Mouse (Mus musculus) stomach, embryonic 14.5 days (tissue): ENCODE measurements at regions not wholly inside any gene's neighbourhood (a gene's known extent, or its start where the extent isn't known, plus 50 kb on each side); places are given as distances from the start of the nearest gene placed in this dataset.

Experiments used
- ATAC-seq: fragments of 200-750 bp; cut with Nextera tagmentation; 2 replicates; pipeline ENCODE4 v1.8.0; 2017; ENCODE audit warnings: low read depth, moderate TSS enrichment; ENCODE audit not compliant: insufficient number of reproducible peaks, insufficient read depth, low FRiP score
- H3K27ac ChIP-seq: fragments of 300-500 bp; sonication (generic); 2 replicates; pipeline ENCODE4 v1.5.1; 2014; ENCODE audit warnings: mild to moderate bottlenecking, low read length, moderate library complexity, mixed read lengths
- H3K27me3 ChIP-seq: fragments of 300-500 bp; sonication (generic); 2 replicates; pipeline ENCODE4 v1.6.1; 2014; ENCODE audit warnings: low read length, control low read depth, mixed read lengths; ENCODE audit not compliant: control insufficient read depth, insufficient read depth
- H3K36me3 ChIP-seq: fragments of 300-500 bp; sonication (generic); 2 replicates; pipeline ENCODE4 v1.6.1; 2014; ENCODE audit warnings: mild to moderate bottlenecking, control low read depth, low read length, moderate library complexity, mixed read lengths; ENCODE audit not compliant: control insufficient read depth, insufficient read depth
- H3K4me1 ChIP-seq: fragments of 300-500 bp; sonication (generic); 2 replicates; pipeline ENCODE4 v1.6.1; 2014; ENCODE audit warnings: low read length, control low read depth, mixed read lengths; ENCODE audit not compliant: control insufficient read depth, insufficient read depth
- H3K4me2 ChIP-seq: fragments of 300-500 bp; sonication (generic); replicated peaks from 2 replicates; pipeline ENCODE4 v1.6.1; 2014; ENCODE audit warnings: low read depth, low read length, control low read depth
- H3K4me3 ChIP-seq: fragments of 300-500 bp; sonication (generic); 2 replicates; pipeline ENCODE4 v1.5.1; 2014; ENCODE audit warnings: low read depth, low read length, control low read depth
- H3K9ac ChIP-seq: fragments of 300-500 bp; sonication (generic); replicated peaks from 2 replicates; pipeline ENCODE4 v1.6.1; 2014; ENCODE audit warnings: low read depth, mild to moderate bottlenecking, control low read depth, low read length, moderate library complexity, mixed read lengths
- H3K9me3 ChIP-seq: fragments of 300-500 bp; sonication (generic); 2 replicates; pipeline ENCODE4 v1.6.1; 2016; ENCODE audit warnings: low read depth, low read length, control low read depth; ENCODE audit not compliant: control insufficient read depth
- WGBS: fragments of 180-500 bp; shearing (Covaris S2); extraction: QIAGEN DNeasy Blood & Tissue Kit; methylation state at CpG from one replicate; pipeline ENCODE4 v1.1.7; 2014; 5-methylcytosine and 5-hydroxymethylcytosine counted together

GRCm38 (mm10) chr14:102731746-102732145 is 250.7 kb downstream of the Kctd12 start:
- Histone ChIP-seq H3K9ac (no peak overlapping the region), H3K27ac (no peak overlapping the region), H3K4me2 (no peak overlapping the region), H3K36me3 (no peaks in the 10 kb centered on the region), H3K4me3 (no peak overlapping the region), H3K27me3 (no peaks in the 10 kb centered on the region), H3K9me3 (no peaks in the 10 kb centered on the region), H3K4me1 (no peaks in the 10 kb centered on the region)
- WGBS: 64% methylated on average over 5 of the region's 5 CpGs
- no peak for ATAC-seq

GRCm38 (mm10) chr14:102722633-102723032 is 259.8 kb downstream of the Kctd12 start:
- WGBS: 45% methylated on average over 2 of the region's 2 CpGs
- Histone ChIP-seq H3K27me3 (no peaks in the 10 kb centered on the region), H3K9ac (no peak overlapping the region), H3K36me3 (no peaks in the 10 kb centered on the region), H3K9me3 (no peaks in the 10 kb centered on the region), H3K4me3 (no peak overlapping the region), H3K27ac (no peak overlapping the region), H3K4me2 (no peak overlapping the region), H3K4me1 (no peaks in the 10 kb centered on the region)
- no peak for ATAC-seq

- H3K4me2 ChIP-seq: no peak overlapping the region
- no peaks in the 10 kb centered on the region for H3K9me3 ChIP-seq
- no peaks in the 10 kb centered on the region for H3K27me3 ChIP-seq
- no peak overlapping the region for H3K9ac ChIP-seq
- ATAC-seq: no peak
- H3K27ac ChIP-seq: no peak overlapping the region
- H3K4me1 ChIP-seq: no peaks in the 10 kb centered on the region
- 64% methylated on average over 2 of the region's 2 CpGs for WGBS
- no peaks in the 10 kb centered on the region for H3K36me3 ChIP-seq
- no peak overlapping the region for H3K4me3 ChIP-seq
These were observed 263.9 kb downstream of the Kctd12 start for GRCm38 (mm10) chr14:102718558-102718957.

- no peak overlapping the region for H3K4me3 ChIP-seq
These were observed 269.8 kb downstream of the Kctd12 start for GRCm38 (mm10) chr14:102712600-102712999.

GRCm38 (mm10) chr14:102706704-102707336 is 275.6 kb downstream of the Kctd12 start:
- H3K9ac ChIP-seq: no peak overlapping the region
- no peak overlapping the region for H3K4me2 ChIP-seq
- H3K36me3 ChIP-seq: no peaks in the 10 kb centered on the region
- ATAC-seq: no peak
- H3K9me3 ChIP-seq: no peaks in the 10 kb centered on the region
- H3K27me3 ChIP-seq: no peaks in the 10 kb centered on the region
- no peak overlapping the region for H3K27ac ChIP-seq
- 81% methylated on average over 5 of the region's 5 CpGs for WGBS
- no peak overlapping the region for H3K4me3 ChIP-seq
- no peaks in the 10 kb centered on the region for H3K4me1 ChIP-seq

More at GRCm38 (mm10) chr14:102712600-102712999, 269.8 kb downstream of the Kctd12 start:
- Histone ChIP-seq H3K9ac (no peak overlapping the region), H3K4me1 (no peaks in the 10 kb centered on the region), H3K36me3 (no peaks in the 10 kb centered on the region), H3K9me3 (no peaks in the 10 kb centered on the region), H3K27me3 (no peaks in the 10 kb centered on the region), H3K4me2 (no peak overlapping the region), H3K27ac (no peak overlapping the region)
- no peak for ATAC-seq
- WGBS: 67% methylated on average over 1 of the region's 1 CpGs

GRCm38 (mm10) chr14:102701108-102701507 is 281.3 kb downstream of the Kctd12 start:
- 53% methylated on average over 2 of the region's 2 CpGs for WGBS
- ATAC-seq: no peak

GRCm38 (mm10) chr14:102700457-102700856 is 282.0 kb downstream of the Kctd12 start:
- Histone ChIP-seq H3K4me2 (no peak overlapping the region), H3K9ac (no peak overlapping the region), H3K36me3 (no peaks in the 10 kb centered on the region), H3K9me3 (no peaks in the 10 kb centered on the region), H3K27ac (no peak overlapping the region), H3K4me1 (no peaks in the 10 kb centered on the region), H3K4me3 (no peak overlapping the region), H3K27me3 (no peaks in the 10 kb centered on the region)
- no peak for ATAC-seq
- 86% methylated on average over 6 of the region's 6 CpGs for WGBS

More at GRCm38 (mm10) chr14:102701108-102701507, 281.3 kb downstream of the Kctd12 start:
- Histone ChIP-seq H3K27ac (no peak overlapping the region), H3K27me3 (no peaks in the 10 kb centered on the region), H3K9ac (no peak overlapping the region), H3K4me2 (no peak overlapping the region), H3K9me3 (no peaks in the 10 kb centered on the region), H3K36me3 (no peaks in the 10 kb centered on the region), H3K4me3 (no peak overlapping the region), H3K4me1 (no peaks in the 10 kb centered on the region)

GRCm38 (mm10) chr14:102699015-102699414 is 283.4 kb downstream of the Kctd12 start:
- no peaks in the 10 kb centered on the region for H3K9me3 ChIP-seq
- no peak overlapping the region for H3K9ac ChIP-seq
- 86% methylated on average over 3 of the region's 3 CpGs for WGBS
- H3K4me1 ChIP-seq: no peaks in the 10 kb centered on the region
- H3K27me3 ChIP-seq: no peaks in the 10 kb centered on the region
- no peak overlapping the region for H3K27ac ChIP-seq
- H3K4me3 ChIP-seq: no peak overlapping the region
- no peak overlapping the region for H3K4me2 ChIP-seq
- no peak for ATAC-seq
- H3K36me3 ChIP-seq: no peaks in the 10 kb centered on the region

- Histone ChIP-seq H3K36me3 (no peaks in the 10 kb centered on the region), H3K4me3 (no peak overlapping the region), H3K9ac (no peak overlapping the region), H3K27ac (no peak overlapping the region), H3K9me3 (no peaks in the 10 kb centered on the region), H3K4me1 (no peaks in the 10 kb centered on the region), H3K4me2 (no peak overlapping the region), H3K27me3 (no peaks in the 10 kb centered on the region)
- no peak for ATAC-seq
- 59% methylated on average over 1 of the region's 1 CpGs for WGBS
These were observed 295.6 kb downstream of the Kctd12 start for GRCm38 (mm10) chr14:102686791-102687190.
